Mouse (Mus musculus) megakaryocyte progenitor cell, adult 5-6 weeks (primary cell): Measurements from ENCODE around the gene Dnah6. TPM values are rescaled to one million over a fixed set of nuclear protein-coding genes. Genes with fewer than 3 reads are reported as not detected.

Experiments used
- ATAC-seq: replicated peaks from 2 replicates; pipeline ENCODE4 v1.8.0; 2016; ENCODE audit warnings: mild to moderate bottlenecking, moderate TSS enrichment, inconsistent platforms; ENCODE audit not compliant: poor library complexity
- total RNA-seq, 2 experiments: library from RNA; stranded (forward) in 1 of 2; stranded (reverse) in 1 of 2; fragments of 157-497, 149-512 nt in 1 of 2; fragments of 200-1000 nt in 1 of 2; gene quantifications; 2 replicates each; pipeline versions ENCODE4 v1.2.3 to v1.2.4; 2015 to 2017

Dnah6 gene
- total RNA-seq, 2 experiments from 2014 or later, result 0.04 to 0.05 TPM

GRCm38 (mm10) chr6:73042278-73042677, 179.2 kb downstream of the Dnah6 start:
- ATAC-seq, result no peak

DNA sequence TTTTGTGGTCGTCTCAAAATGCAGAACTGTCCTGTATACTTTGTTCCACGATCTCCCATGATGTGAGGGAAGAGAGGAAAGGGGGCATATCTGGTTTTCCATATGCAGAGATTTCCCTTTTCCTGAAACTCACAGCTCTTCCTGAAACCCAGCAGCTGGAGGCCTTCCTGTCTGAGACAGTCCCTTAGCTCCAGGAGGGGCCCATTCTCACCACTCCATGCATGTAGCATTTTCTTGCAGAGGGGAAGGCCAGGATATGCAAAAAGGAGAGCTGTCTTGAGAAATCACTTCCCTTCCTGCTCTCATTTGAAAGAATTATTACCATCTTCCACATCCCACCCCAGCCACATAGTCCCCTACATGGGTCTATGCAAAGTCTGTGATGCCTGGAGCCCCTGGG, 183.2 kb downstream of the Dnah6 start:
- ATAC-seq, result no peak

GRCm38 (mm10) chr6:73028853-73029252, 192.6 kb downstream of the Dnah6 start:
- no peak for ATAC-seq

- no peak for ATAC-seq
Observed at GRCm38 (mm10) chr6:73027881-73028280, 193.6 kb downstream of the Dnah6 start.

DNA sequence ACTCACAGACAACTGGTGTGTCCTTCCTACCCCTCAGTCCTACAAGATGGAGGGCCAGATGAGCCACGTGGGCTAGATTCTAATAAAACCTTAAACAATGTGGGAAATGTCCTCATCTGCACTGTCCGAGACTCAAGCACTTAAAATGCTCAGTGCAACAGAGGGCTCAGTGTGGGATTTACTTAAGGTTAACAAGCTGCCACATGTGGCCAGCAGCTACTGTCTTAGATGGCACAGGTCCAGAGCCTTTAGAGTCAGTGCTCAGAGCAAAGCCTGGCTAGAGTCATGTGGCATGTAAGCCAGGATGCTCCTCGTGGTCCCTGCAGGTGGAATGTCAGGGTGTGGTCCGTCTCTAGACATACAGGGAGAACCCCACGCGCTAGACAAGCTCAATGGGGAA, 194.6 kb downstream of the Dnah6 start:
- ATAC-seq, result no peak

- ATAC-seq, result peak; percentile 58; the same call in 1 of the 2 replicates
Observed at GRCm38 (mm10) chr6:73020061-73020460, 201.4 kb downstream of the Dnah6 start.

- no peak for ATAC-seq
Observed at GRCm38 (mm10) chr6:73018725-73019280, 202.6 kb downstream of the Dnah6 start.

DNA sequence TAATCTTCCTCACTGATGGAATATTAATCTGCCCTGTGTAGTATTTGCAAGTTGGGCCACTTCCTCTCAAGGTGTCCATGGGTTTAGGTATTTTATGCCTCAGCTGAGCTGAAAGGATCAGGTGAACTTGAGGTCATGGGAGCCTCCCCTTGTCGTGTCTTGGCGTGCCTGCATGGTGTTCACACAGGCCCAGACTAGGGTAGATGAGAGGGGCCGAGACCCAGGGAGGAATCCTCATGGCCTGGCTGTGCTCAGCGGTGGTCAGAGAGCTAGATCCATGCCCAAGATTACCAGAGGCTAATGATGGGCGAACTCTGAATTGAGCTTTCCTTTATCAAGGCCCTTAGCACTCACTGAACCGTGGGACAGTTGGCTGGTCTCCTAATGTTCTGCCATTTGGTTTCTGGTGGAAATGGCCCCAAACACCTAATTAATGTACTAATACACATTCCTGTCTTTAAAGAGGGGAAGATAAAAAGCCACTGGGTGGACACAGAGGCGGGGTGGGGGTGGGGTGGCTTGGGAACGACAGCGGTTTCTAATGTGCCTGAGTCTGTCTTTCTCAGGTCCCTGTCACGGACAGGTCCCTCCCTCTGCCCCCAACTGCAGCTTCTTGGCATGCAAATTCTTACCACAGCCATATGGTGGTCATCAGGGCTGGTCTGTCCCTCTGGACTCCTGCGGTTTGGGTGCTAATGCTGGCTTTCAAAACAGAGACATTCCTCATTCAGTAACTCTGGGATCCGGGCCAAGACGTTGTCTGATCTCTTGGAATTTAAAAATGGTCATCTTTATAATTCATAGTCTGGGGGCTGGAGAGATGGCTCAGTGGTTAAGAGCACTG, 206.9 kb downstream of the Dnah6 start:
- no peak for ATAC-seq

- 0 out of 2 replicates have a peak, but pooled peaks have one; percentile 24 for ATAC-seq
Observed at GRCm38 (mm10) chr6:73012931-73013330, 208.5 kb downstream of the Dnah6 start.

- ATAC-seq, result no peak
Observed at GRCm38 (mm10) chr6:73011827-73012226, 209.6 kb downstream of the Dnah6 start.

DNA sequence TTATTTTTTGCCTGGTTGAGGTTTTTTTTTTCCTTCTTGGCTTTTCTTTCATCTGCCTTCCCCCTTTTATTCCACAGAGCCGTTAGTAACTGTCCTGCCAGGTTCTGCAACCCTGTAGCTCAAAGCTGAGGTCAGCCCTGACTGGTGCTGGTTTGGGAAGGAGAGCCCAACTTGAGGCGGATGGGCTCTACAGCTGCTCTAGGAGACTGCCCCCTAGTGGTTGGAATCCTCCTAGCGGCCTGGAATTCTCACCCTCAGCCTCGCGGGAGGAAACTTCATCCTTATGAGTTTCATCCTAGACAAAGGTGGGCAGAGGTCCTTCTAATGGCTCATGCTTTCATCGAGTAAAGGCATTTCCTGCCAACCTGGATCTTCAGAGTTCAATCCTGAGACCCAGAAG, 211.4 kb downstream of the Dnah6 start:
- peak; percentile 86 for ATAC-seq

DNA sequence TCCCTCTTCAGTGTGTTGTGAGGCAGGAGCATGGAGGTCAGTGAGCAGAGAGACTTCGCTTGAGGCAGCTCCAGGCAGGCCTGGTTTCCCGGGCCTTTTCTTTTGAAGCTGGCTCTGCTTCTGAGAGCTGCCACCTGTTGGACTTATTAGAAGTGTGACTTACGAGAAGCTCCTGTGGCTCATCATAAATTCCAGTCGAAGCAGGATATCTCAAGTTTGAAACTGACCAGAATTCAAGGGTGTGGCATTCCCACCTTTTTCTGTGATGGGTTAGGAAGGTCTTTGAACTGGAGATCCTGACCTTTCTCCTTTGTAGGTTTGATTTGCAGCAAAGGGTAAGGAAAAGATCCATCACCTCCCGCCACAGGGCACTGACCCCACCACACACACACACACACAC, 217.8 kb downstream of the Dnah6 start:
- no peak for ATAC-seq

DNA sequence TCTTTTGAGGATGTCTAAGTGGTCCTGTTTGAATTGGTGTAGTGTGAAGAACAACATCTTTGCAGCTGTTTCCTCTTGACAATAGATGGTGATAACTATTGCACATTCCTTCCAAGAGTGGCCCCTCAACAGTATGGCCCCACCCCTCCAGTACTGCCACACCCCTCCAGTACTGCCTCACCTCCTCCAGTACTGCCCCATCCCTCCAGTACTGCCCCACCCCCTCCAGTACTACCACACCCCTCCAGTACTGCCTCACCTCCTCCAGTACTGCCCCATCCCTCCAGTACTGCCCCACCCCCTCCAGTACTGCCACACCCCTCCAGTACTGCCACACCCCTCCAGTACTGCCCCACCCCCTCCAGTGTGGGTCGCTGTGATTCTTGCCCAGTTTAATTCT, 219.1 kb downstream of the Dnah6 start:
- peak; percentile 62 for ATAC-seq

GRCm38 (mm10) chr6:72998809-72999208, 222.6 kb downstream of the Dnah6 start:
- ATAC-seq, result peak; percentile 50; the same call in 1 of the 2 replicates

- no peak for ATAC-seq
Observed at GRCm38 (mm10) chr6:72993688-72994082, 227.8 kb downstream of the Dnah6 start.

DNA sequence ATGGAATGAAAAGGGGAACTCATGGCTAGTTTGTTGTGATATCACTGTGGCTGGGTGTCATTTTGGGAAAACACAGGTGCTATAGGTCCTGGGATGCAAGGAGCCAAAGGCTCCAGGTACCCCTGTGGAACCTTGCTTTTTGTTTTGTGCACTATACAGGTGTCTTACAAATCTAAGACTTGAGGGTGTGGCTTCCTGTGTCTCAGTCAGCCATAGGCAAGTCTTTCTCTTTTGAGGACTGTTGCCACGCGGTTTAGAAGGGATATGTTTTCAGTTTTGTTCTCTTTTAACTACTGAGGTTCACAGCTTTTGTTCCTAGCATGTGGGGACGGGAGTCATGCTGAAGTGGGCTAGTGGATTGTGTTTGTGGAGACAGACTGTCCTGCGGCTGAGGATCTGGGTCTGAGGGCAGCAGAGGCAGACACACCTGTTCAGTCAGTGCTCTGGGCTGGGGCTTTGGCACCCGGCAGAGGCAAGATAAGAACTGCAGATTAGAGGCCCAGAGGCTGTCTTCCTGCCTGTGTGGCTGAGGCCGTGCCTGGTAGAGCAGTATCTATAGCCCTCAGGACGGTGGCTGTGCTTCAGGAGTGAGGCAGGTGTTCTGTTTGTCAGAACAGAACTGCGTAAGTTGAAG, 228.3 kb downstream of the Dnah6 start:
- peak; percentile 62 for ATAC-seq

DNA sequence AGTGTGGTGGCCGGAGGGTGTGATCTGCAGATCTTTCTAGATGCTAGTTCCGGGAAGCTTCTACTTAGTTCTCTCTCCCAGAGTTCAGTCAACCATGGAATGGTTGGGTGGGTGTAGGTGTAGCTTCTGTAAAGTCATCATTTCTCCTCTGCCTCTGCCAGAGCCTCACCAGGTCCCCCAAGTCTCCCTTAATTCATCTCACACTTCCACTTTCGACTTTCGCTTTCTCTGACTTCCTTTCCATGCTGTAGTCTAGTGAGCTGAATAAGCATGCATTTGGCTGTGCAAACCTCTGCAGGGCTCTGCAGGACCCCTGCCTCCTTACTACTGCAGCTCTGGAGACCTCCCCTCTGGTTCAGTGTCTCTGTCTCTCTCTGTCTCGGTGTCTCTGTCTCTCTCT, 231.2 kb downstream of the Dnah6 start:
- peak; percentile 50 for ATAC-seq

GRCm38 (mm10) chr6:72989028-72989736, 232.3 kb downstream of the Dnah6 start:
- ATAC-seq, result peak; percentile 41

DNA sequence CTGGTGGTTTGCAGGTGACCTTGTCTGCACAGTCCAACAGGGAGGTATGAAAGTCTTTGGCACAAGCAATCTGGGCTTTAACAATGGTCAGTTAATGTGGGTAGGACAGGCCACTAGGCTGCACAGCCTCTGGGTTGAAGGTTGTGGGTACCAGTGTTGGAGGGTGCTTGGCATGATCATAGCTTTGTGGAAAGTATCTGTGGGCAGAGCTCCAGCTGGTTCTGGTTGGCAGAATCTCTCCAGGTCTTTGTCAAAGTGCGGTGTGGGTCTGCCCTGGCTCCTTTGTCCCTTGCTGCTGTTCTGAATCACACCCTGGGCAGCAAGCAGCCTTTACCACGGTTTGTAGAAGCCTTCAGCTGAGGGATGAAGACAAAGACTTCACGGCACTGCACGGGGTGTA, 238.9 kb downstream of the Dnah6 start:
- ATAC-seq, result no peak

- ATAC-seq, result no peak
Observed at GRCm38 (mm10) chr6:72981851-72982250, 239.6 kb downstream of the Dnah6 start.

GRCm38 (mm10) chr6:72981124-72981651, 240.3 kb downstream of the Dnah6 start:
- ATAC-seq, result no peak
